Mouse (Mus musculus): ENCODE data around the gene Ppp1r1c. TPM values are rescaled to one million over a fixed set of nuclear protein-coding genes. Genes with fewer than 3 reads are reported as not detected.
"Not testable (repeated sequence)": the region's sequence is repeated elsewhere in the genome, so short reads cannot be mapped to it uniquely, and the experiment has no call there.

Gene Ppp1r1c
- total RNA-seq, 4 experiments from 2014 or later: not detected

GRCm38 (mm10) chr2:79744164-79744563 is 36.6 kb downstream of the Ppp1r1c start:
- no peak for DNase-seq (ENCODE audit: low spot score in 2 of 2)

GRCm38 (mm10) chr2:79751685-79752084 is 44.1 kb downstream of the Ppp1r1c start:
- DNase-seq (ENCODE audit: low spot score in 2 of 2): no peak

GRCm38 (mm10) chr2:79760018-79760417 is 52.4 kb downstream of the Ppp1r1c start:
- DNase-seq (ENCODE audit: low spot score in 2 of 2): peak; percentile 6 to 36

- no peak for DNase-seq (ENCODE audit: low spot score in 2 of 2)
These were observed 55.3 kb downstream of the Ppp1r1c start for GRCm38 (mm10) chr2:79762723-79763388.

GRCm38 (mm10) chr2:79765032-79765431 is 57.5 kb downstream of the Ppp1r1c start:
- no peak for DNase-seq (ENCODE audit: low spot score in 2 of 2)

GRCm38 (mm10) chr2:79765723-79766122 is 58.1 kb downstream of the Ppp1r1c start:
- no peak for DNase-seq (ENCODE audit: low spot score in 2 of 2)

GRCm38 (mm10) chr2:79768625-79769024 is 61.0 kb downstream of the Ppp1r1c start:
- DNase-seq (ENCODE audit: low spot score in 2 of 2): no peak

GRCm38 (mm10) chr2:79770307-79770706 is 62.7 kb downstream of the Ppp1r1c start:
- no peak for DNase-seq (ENCODE audit: low spot score in 2 of 2)

GRCm38 (mm10) chr2:79774372-79774771 is 66.8 kb downstream of the Ppp1r1c start:
- peak; percentile 47 to 80 for DNase-seq (ENCODE audit: low spot score in 2 of 2)

- no peak for DNase-seq (ENCODE audit: low spot score in 2 of 2)
These were observed 70.2 kb downstream of the Ppp1r1c start for GRCm38 (mm10) chr2:79777801-79778200.

- DNase-seq (ENCODE audit: low spot score in 2 of 2): no peak
These were observed 73.2 kb downstream of the Ppp1r1c start for GRCm38 (mm10) chr2:79780772-79781171.

GRCm38 (mm10) chr2:79785541-79786134 is 78.1 kb downstream of the Ppp1r1c start:
- no peak for DNase-seq (ENCODE audit: low spot score in 2 of 2)

- no peak for DNase-seq (ENCODE audit: low spot score in 2 of 2)
These were observed 78.9 kb downstream of the Ppp1r1c start for GRCm38 (mm10) chr2:79786467-79786866.

GRCm38 (mm10) chr2:79793186-79793585 is 85.6 kb downstream of the Ppp1r1c start:
- DNase-seq (ENCODE audit: low spot score in 2 of 2): no peak

- DNase-seq (ENCODE audit: low spot score in 2 of 2): no peak
These were observed 89.9 kb downstream of the Ppp1r1c start for GRCm38 (mm10) chr2:79797444-79797843.

GRCm38 (mm10) chr2:79798627-79799026 is 91.0 kb downstream of the Ppp1r1c start:
- DNase-seq (ENCODE audit: low spot score in 2 of 2): no peak

- no peak for DNase-seq (ENCODE audit: low spot score in 2 of 2)
These were observed 108.3 kb downstream of the Ppp1r1c start for GRCm38 (mm10) chr2:79815708-79816484.

- no peak for DNase-seq (ENCODE audit: low spot score in 2 of 2)
These were observed 112.0 kb downstream of the Ppp1r1c start for GRCm38 (mm10) chr2:79819543-79819942.

GRCm38 (mm10) chr2:79825853-79826252 is 118.3 kb downstream of the Ppp1r1c start:
- DNase-seq (ENCODE audit: low spot score in 2 of 2): no peak

- no peak for DNase-seq (ENCODE audit: low spot score in 2 of 2)
These were observed 131.5 kb downstream of the Ppp1r1c start for GRCm38 (mm10) chr2:79839090-79839489.

GRCm38 (mm10) chr2:79839513-79839912 is 131.9 kb downstream of the Ppp1r1c start:
- DNase-seq (ENCODE audit: low spot score in 2 of 2): no peak

- not testable (repeated sequence) for DNase-seq (ENCODE audit: low spot score in 2 of 2)
These were observed 139.8 kb downstream of the Ppp1r1c start for GRCm38 (mm10) chr2:79847396-79847795.
